Mouse (Mus musculus) kidney, adult 2 months (tissue): ENCODE measurements around the gene Inppl1.

Experiments used
- CTCF ChIP-seq: fragments of 200-500 bp; conservative IDR thresholded peaks from 2 replicates; pipeline ENCODE4 v1.5.1; 2011; ENCODE audit warnings: low read depth, mild to moderate bottlenecking, control low read depth, low read length, moderate library complexity, mixed read lengths; ENCODE audit not compliant: insufficient read depth, insufficient read length
- POLR2A ChIP-seq: fragments of 200-500 bp; IDR thresholded peaks from one replicate; pipeline ENCODE4 v1.6.1; 2011; ENCODE audit warnings: low read depth, low read length, control low read depth

GRCm38 (mm10) chr7:101880855-101881254 is 42.8 kb upstream of the Inppl1 start:
- no peak for TF ChIP-seq POLR2A
- TF ChIP-seq CTCF = no peak
